Mouse (Mus musculus) neural tube, embryonic 15.5 days (tissue): ENCODE data around the gene Hist1h2bc. TPM values are rescaled to one million over a fixed set of nuclear protein-coding genes. Genes with fewer than 3 reads are reported as not detected.
A peak's percentile ranks its signal among the peaks of the same experiment; 100 is the strongest.
"Not testable (repeated sequence)": the region's sequence is repeated elsewhere in the genome, so short reads cannot be mapped to it uniquely, and the experiment has no call there.

Source experiments
- ATAC-seq: fragments of 200-750 bp; cut with Nextera tagmentation; 2 replicates; pipeline ENCODE4 v1.8.0; 2017; ENCODE audit warnings: mild to moderate bottlenecking, moderate TSS enrichment, moderate library complexity; ENCODE audit not compliant: low FRiP score
- H3K27ac ChIP-seq: fragments of 300-500 bp; sonication (generic); replicated peaks from 2 replicates; pipeline ENCODE4 v1.5.1; 2015; ENCODE audit warnings: mild to moderate bottlenecking, inconsistent platforms
- H3K27me3 ChIP-seq: fragments of 300-500 bp; sonication (generic); replicated peaks from 2 replicates; pipeline ENCODE4 v1.6.1; 2015; ENCODE audit warnings: inconsistent platforms
- H3K36me3 ChIP-seq: fragments of 300-500 bp; sonication (generic); 2 replicates; pipeline ENCODE4 v1.6.1; 2015; ENCODE audit warnings: inconsistent platforms
- H3K4me1 ChIP-seq: fragments of 300-500 bp; sonication (generic); 2 replicates; pipeline ENCODE4 v1.6.1; 2015; ENCODE audit warnings: inconsistent platforms
- H3K4me2 ChIP-seq: fragments of 300-500 bp; sonication (generic); 2 replicates; pipeline ENCODE4 v1.6.1; 2015; ENCODE audit warnings: inconsistent platforms, mild to moderate bottlenecking, moderate library complexity
- H3K4me3 ChIP-seq: fragments of 300-500 bp; sonication (generic); replicated peaks from 2 replicates; pipeline ENCODE4 v1.5.1; 2015; ENCODE audit warnings: mild to moderate bottlenecking, inconsistent platforms
- H3K9ac ChIP-seq: fragments of 300-500 bp; sonication (generic); replicated peaks from 2 replicates; pipeline ENCODE4 v1.6.1; 2015; ENCODE audit warnings: mild to moderate bottlenecking, inconsistent platforms
- H3K9me3 ChIP-seq: fragments of 300-500 bp; sonication (generic); replicated peaks from 2 replicates; pipeline ENCODE4 v1.6.1; 2016; ENCODE audit warnings: inconsistent platforms
- WGBS: fragments of 180-500 bp; shearing (Covaris S2); methylation state at CpG from one replicate; pipeline ENCODE4 v1.1.7; 2015; ENCODE audit warnings: mixed read lengths; 5-methylcytosine and 5-hydroxymethylcytosine counted together
- polyA plus RNA-seq: library from polyadenylated mRNA; unstranded; fragments of >200 nt; fragmentation: Nextera tagmentation; extraction: Ambion mirVana; gene quantifications from 2 replicates; pipeline ENCODE4 v1.2.1, GENCODE M21; 2015

The Hist1h2bc gene
- polyA plus RNA-seq, 1 experiment from 2014 or later, result 18.4 TPM

DNA sequence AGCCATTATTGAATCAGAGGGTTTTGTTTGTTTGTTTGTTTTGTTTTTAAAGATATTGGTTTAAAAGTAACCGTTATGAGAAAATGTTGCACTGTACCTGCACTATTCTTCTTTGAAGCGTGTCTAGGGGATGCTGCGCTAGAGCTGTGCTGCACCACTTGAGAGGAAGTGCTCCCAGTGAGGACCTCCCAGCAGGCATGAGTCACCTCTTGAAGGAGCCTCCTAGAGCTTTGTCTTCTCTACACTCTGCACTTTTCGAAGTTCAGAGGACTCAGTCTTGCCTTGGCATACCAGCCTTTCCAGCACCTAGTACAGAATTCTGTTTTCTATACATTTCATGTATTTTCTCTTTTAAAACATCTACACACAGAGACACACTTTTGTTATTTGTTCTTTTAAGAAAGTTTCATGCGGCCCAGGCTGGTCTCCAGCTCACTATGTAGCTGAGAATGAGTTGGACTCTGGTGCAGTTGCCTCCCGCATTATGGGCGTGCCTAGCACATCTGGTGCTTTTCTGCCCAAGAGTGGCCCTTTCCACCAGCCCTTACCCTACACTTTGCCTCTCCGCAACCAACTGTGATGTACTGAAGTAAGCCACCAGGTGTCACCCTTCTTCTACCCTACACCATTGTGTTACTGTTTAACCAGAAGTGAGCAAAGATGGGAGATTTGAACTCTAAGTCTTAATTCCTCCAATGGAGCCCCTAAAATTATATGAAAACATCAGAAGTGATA is 17.0 kb downstream of the Hist1h2bc start:
- Histone ChIP-seq H3K36me3 (no peaks in the 10 kb centered on the region), H3K4me1 (peaks cover 14% of the 10 kb centered on the region; the same call in 1 of the 2 replicates), H3K9me3 (no peaks in the 10 kb centered on the region), H3K4me3 (no peak overlapping the region), H3K4me2 (no peak overlapping the region), H3K27me3 (no peaks in the 10 kb centered on the region), H3K27ac (no peak overlapping the region), H3K9ac (no peak overlapping the region)
- ATAC-seq, result no peak
- 28% methylated on average over 8 of the region's 8 CpGs for WGBS

DNA sequence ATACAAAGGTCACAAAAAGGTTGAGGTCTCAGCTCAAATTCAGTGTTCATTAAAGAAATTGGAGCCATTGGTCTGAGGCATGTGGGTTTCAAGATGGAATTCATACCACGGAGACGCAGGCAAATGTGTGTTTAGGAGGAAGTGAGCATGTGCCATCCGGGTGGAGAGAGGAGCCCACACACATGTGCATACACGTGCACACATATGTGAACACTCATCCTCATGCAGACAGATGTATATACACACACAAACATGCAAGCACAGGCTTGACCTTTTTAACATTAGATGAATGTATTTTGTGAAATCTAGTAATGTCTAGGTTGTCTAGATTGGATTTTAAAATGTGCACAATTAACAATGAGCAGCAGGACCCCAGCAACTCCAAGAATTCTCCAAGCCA is 18.2 kb downstream of the Hist1h2bc start:
- Histone ChIP-seq H3K27me3 (no peaks in the 10 kb centered on the region), H3K4me3 (no peak overlapping the region), H3K9me3 (no peaks in the 10 kb centered on the region), H3K36me3 (no peaks in the 10 kb centered on the region), H3K9ac (no peak overlapping the region), H3K4me1 (peaks cover 14% of the 10 kb centered on the region; the same call in 1 of the 2 replicates), H3K27ac (no peak overlapping the region), H3K4me2 (no peak overlapping the region)
- 78% methylated on average over 4 of the region's 4 CpGs for WGBS
- no peak for ATAC-seq

DNA sequence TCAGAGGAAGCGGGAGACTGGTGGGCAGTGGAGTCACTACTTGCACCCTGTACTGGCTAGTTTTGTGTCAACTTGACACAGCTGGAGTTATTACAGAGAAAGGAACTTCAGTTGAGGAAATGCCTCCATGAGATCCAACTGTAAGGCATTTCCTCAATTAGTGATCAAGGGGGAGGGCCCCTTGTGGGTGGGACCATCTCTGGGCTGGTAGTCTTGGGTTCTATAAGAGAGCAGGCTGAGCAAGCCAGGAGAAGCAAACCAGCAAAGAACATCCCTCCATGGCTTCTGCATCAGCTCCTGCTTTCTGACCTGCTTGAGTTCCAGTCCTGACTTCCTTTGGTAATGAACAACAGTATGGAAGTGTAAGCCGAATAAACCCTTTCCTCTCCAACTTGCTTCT is 18.8 kb downstream of the Hist1h2bc start:
- WGBS, result 87% methylated on average over 2 of the region's 2 CpGs
- not testable (repeated sequence) for ATAC-seq, H3K9ac ChIP-seq, H3K27me3 ChIP-seq, H3K4me2 ChIP-seq, H3K4me3 ChIP-seq, H3K4me1 ChIP-seq, H3K27ac ChIP-seq, H3K9me3 ChIP-seq, H3K36me3 ChIP-seq

DNA sequence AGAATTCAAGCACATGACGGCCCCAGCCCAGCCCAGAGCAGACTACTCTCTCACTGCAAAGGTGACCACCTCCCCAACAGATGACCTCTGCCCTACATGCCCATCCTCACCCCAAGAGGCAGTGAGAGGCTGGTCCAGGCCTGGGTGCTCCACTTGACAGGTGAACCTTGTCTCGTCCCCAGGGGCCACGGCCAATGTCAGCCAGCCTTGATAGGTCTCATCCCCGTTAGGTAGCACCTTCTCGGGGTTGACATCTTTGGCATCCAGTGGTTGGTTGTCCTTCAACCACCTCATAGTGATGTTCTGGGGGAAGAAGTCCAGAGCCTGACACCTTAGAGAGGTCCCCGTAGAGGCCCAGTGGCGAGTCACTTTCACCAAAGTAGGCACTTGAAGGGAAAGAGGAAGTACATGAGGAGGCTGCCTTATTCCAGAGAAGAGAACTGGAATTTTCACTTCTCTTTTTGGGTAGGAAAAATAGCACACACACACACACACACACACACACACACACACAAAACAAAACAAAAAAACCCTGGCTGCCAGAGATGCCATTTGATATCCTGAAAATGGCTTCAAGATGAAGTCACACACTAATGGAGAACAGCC is 21.9 kb downstream of the Hist1h2bc start:
- Histone ChIP-seq H3K4me3 (no peak overlapping the region), H3K9me3 (no peaks in the 10 kb centered on the region), H3K36me3 (no peaks in the 10 kb centered on the region), H3K4me1 (peaks cover 9% of the 10 kb centered on the region), H3K9ac (no peak overlapping the region), H3K27me3 (no peaks in the 10 kb centered on the region), H3K27ac (no peak overlapping the region), H3K4me2 (no peak overlapping the region)
- 96% methylated on average over 7 of the region's 7 CpGs for WGBS
- ATAC-seq, result no peak

DNA sequence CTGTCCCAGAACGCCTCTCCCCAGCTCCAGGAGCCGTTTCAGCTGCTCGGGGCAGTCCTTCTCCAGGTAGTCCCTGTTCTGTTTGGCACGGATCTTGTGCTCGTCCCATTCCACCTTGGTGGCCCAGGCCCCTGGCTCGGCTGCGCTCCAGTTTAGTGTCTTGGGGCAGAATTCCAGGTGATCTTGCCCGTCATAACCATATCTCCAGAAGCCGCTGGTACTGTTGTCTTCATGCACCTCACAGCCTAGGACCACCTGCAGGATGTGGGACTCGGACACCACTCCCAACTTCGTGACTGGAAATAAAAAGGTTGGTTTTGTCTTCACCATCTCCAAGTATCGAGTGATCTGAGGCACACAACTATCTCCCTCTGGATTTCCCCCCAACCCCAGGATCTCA is 22.8 kb downstream of the Hist1h2bc start:
- Histone ChIP-seq H3K4me1 (peaks cover 9% of the 10 kb centered on the region), H3K27ac (no peak overlapping the region), H3K4me2 (no peak overlapping the region), H3K36me3 (no peaks in the 10 kb centered on the region), H3K9ac (no peak overlapping the region), H3K9me3 (no peaks in the 10 kb centered on the region), H3K27me3 (no peaks in the 10 kb centered on the region), H3K4me3 (no peak overlapping the region)
- WGBS, result 94% methylated on average over 12 of the region's 12 CpGs
- ATAC-seq, result no peak

DNA sequence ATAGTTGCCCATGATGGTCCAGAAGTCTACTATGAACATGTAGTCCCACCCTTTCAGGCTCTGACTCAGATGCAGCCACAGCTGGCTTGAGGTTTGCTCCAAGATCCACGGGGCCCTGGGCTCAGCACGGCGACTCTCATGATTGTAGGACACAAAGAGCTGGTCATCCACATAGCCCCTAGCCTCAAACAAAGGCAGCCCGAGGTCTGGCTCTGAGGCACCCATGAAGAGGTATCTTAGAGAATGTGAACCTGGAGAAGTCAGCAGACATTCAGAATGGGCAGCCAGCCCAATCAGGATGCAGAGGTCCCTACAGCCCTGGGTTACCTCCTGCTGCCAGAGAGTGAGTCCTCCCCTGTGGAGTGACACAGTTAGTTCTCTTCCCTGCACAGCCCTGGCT is 24.0 kb downstream of the Hist1h2bc start:
- no peaks in the 10 kb centered on the region for H3K27me3 ChIP-seq
- ATAC-seq, result no peak
- H3K9me3 ChIP-seq, result no peaks in the 10 kb centered on the region
- H3K4me3 ChIP-seq, result no peak overlapping the region
- no peaks in the 10 kb centered on the region for H3K36me3 ChIP-seq
- H3K9ac ChIP-seq, result no peak overlapping the region
- no peak overlapping the region for H3K27ac ChIP-seq
- WGBS, result 91% methylated on average over 4 of the region's 4 CpGs
- no peak overlapping the region for H3K4me2 ChIP-seq
- H3K4me1 ChIP-seq, result peaks cover 9% of the 10 kb centered on the region

DNA sequence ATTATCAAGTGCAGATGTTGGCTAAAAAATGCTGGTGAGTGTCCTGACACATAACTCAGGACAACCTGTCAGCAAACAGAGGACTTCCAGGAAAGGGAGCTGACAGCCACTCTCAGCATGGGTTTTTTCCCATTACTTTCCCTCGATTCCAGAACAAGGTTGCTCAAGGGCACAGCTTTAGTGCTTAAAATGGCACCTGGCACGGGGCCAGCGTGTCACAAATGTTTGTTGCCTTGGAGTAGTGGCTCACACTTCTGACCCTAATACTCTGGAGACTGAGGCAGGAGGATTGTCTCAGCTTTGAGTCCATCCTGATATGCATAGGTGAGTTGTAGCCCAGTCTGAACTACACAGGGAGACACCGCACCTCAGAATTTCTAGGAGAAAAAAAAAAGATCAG is 24.7 kb downstream of the Hist1h2bc start:
- H3K4me2 ChIP-seq, result no peak overlapping the region
- H3K36me3 ChIP-seq, result no peaks in the 10 kb centered on the region
- H3K4me3 ChIP-seq, result no peak overlapping the region
- ATAC-seq, result no peak
- 76% methylated on average over 4 of the region's 4 CpGs for WGBS
- H3K27me3 ChIP-seq, result no peaks in the 10 kb centered on the region
- no peaks in the 10 kb centered on the region for H3K9me3 ChIP-seq
- H3K9ac ChIP-seq, result no peak overlapping the region
- peaks cover 9% of the 10 kb centered on the region for H3K4me1 ChIP-seq
- H3K27ac ChIP-seq, result no peak overlapping the region

DNA sequence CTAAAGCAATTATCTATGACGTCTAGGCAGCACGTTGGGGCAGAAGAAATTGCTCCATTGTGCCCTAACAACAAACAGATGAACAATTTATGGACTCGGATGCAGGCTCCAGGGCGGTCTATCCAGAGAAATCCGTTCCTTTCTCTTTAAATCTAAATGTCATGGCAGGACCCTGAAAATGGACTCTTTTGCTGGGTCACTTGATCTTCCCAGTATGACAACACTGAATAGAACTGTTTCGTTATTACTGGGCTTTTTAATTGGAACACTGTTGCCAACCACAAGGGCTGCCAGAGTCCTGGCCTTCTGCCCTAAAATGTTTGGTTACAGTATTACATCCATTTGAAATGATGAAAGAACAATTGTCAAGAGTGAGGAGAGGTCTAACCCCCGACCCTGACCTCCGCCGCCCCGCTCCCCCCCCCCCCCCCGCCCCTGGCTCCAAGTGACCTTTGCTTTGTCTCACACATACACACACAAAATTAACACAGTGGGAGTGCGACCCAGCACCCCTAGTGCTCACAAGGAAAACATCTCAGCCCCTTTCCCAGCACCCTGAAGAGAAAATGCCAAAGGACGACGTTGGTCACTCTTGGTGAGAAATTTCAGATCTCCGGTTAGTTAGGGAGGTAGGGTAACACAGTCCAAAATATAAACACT is 25.8 kb downstream of the Hist1h2bc start:
- Histone ChIP-seq H3K4me3 (peak overlapping the region; percentile 41), H3K27me3 (no peaks in the 10 kb centered on the region), H3K9me3 (no peaks in the 10 kb centered on the region), H3K27ac (no peak overlapping the region), H3K4me2 (peak overlapping the region; percentile 64), H3K9ac (peak overlapping the region; percentile 26), H3K4me1 (peaks cover 9% of the 10 kb centered on the region), H3K36me3 (no peaks in the 10 kb centered on the region)
- 10% methylated on average over 15 of the region's 15 CpGs for WGBS
- no peak for ATAC-seq

DNA sequence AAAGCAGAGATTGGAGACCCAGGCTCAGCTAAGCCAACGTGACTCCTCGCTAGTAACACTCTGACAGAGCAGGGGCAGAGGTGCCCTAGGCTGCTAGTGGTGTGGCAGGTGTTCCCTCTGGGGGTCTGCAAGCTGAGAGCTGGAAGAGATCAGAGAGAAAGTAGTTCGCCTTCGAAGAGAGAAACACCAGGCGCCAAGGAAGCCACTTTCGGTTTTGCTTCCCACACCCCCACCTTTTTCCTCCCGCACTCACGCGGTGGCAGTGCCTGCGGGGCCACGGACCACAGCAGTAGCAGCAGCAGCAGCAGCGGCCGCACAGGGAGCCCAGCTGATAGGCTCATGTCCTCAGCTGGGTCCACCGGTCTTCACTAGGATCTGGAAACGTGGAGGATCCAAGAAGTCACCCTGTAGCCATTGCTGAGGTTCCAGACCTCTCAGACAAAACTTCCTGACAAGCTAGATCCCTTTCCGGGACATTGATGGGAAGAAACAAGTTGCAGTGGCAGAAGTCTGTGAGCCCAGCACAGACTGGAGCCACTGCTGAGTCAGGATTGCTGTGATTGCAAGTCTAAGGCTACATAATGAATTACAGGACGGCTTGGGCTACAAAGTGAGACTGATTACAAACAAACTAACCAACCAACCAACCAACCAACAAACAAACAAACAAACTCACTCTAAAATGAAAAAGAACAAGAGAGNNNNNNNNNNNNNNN is 26.5 kb downstream of the Hist1h2bc start, which contains the start of gene Hfe:
Hfe (minus strand) TSS at position 481 of the 716 bp plus-strand sequence.
- Histone ChIP-seq H3K27ac (no peak within 1 kb of the TSS), H3K4me1 (peaks cover 9% of the 10 kb centered on the region), H3K4me2 (peak within 1 kb of the TSS; percentile 64), H3K27me3 (no peaks in the 10 kb centered on the region), H3K9me3 (no peaks in the 10 kb centered on the region), H3K36me3 (no peaks in the 10 kb centered on the region), H3K9ac (peak within 1 kb of the TSS; percentile 26), H3K4me3 (peak within 1 kb of the TSS; percentile 41)
- WGBS, result 2% methylated on average over 17 of the region's 17 CpGs
- peak; percentile 50; the same call in 1 of the 2 replicates for ATAC-seq

DNA sequence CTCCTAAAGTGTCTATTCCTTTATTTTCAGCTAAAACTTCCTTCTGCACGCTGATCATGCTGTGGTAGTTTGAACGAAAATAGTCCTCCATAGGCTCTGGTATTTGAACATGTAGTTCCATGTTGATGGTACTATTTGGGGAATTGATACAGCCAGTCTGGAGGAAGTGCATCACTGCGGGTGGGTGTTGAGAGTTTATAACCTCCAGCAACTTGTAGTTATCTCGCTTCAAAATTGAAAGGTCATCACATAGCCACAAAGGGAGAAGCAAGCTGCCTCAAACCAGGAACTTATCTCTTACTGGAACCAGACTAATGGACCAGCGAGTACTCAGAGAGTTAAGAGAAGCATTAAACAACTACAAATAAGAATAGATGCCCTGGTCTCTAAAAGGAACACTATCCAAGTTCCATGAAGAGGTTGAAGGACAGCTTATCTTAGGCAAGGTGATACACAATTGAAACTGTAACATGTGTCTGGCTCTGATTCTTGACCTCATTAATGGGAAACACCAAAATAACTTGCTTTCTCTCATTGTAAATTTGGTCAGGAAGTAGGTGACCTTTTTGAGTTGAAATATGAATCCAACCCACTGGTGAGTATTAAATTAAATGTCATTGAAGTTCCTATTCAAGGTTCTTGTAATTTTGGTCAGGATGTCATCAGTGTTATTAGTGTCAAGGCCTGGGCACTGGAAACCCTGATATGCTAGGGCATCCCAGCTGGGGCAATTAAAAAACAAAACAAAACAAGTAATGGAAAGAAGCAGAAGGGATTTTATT is 32.5 kb downstream of the Hist1h2bc start:
- no peaks in the 10 kb centered on the region for H3K27me3 ChIP-seq
- ATAC-seq, result no peak
- no peak overlapping the region for H3K9ac ChIP-seq
- no peak overlapping the region for H3K4me2 ChIP-seq
- no peak overlapping the region for H3K27ac ChIP-seq
- WGBS, result 89% methylated on average over 5 of the region's 5 CpGs
- H3K4me1 ChIP-seq, result no peaks in the 10 kb centered on the region
- no peaks in the 10 kb centered on the region for H3K36me3 ChIP-seq
- no peak overlapping the region for H3K4me3 ChIP-seq
- no peaks in the 10 kb centered on the region for H3K9me3 ChIP-seq

DNA sequence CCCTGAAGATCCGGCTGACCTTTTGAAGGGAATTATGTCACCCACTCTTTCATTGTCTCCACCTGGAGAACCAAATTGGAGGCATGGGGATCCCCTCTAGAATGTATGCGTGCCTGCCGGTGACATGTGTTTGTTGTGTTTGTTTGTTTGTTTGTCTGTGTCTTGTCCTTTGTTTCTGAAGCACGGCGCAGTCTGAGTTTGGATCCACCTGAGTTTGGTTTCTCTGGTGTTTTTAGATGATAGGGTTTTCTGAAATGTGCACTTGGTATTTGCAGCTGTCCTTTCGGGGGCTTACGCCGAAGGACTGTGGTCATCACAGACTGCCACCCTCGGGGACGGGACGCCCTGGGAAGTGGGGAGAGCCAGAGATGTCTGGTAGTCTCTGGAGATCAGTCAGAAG is 33.2 kb downstream of the Hist1h2bc start:
- no peaks in the 10 kb centered on the region for H3K4me1 ChIP-seq
- H3K4me3 ChIP-seq, result no peak overlapping the region
- H3K36me3 ChIP-seq, result no peaks in the 10 kb centered on the region
- H3K27ac ChIP-seq, result no peak overlapping the region
- WGBS, result 61% methylated on average over 11 of the region's 11 CpGs
- H3K9ac ChIP-seq, result no peak overlapping the region
- no peaks in the 10 kb centered on the region for H3K27me3 ChIP-seq
- no peaks in the 10 kb centered on the region for H3K9me3 ChIP-seq
- no peak overlapping the region for H3K4me2 ChIP-seq
- ATAC-seq, result no peak
